Mouse (Mus musculus) MEL (cell line): ENCODE measurements around the gene Miga2.

Experiments used
- POLR2A ChIP-seq, 2 experiments: IDR thresholded peaks; 2 replicates each; pipeline ENCODE4 v1.6.1; 2011 to 2012; ENCODE audit warnings: low read length in 2 of 2, mild to moderate bottlenecking in 2 of 2, control low read depth in 1 of 2, improper control_type of control experiment in 1 of 2, low read depth in 1 of 2, moderate library complexity in 1 of 2; ENCODE audit not compliant: control insufficient read depth in 1 of 2, insufficient read depth in 1 of 2, poor library complexity in 1 of 2
- POLR2AphosphoS2 ChIP-seq: IDR thresholded peaks from 2 replicates; pipeline ENCODE4 v1.6.1; 2011; ENCODE audit warnings: low read length, improper control_type of control experiment
- RAD21 ChIP-seq: IDR thresholded peaks from 2 replicates; pipeline ENCODE4 v1.6.1; 2011; ENCODE audit warnings: mild to moderate bottlenecking, low read depth, low read length, improper control_type of control experiment

DNA sequence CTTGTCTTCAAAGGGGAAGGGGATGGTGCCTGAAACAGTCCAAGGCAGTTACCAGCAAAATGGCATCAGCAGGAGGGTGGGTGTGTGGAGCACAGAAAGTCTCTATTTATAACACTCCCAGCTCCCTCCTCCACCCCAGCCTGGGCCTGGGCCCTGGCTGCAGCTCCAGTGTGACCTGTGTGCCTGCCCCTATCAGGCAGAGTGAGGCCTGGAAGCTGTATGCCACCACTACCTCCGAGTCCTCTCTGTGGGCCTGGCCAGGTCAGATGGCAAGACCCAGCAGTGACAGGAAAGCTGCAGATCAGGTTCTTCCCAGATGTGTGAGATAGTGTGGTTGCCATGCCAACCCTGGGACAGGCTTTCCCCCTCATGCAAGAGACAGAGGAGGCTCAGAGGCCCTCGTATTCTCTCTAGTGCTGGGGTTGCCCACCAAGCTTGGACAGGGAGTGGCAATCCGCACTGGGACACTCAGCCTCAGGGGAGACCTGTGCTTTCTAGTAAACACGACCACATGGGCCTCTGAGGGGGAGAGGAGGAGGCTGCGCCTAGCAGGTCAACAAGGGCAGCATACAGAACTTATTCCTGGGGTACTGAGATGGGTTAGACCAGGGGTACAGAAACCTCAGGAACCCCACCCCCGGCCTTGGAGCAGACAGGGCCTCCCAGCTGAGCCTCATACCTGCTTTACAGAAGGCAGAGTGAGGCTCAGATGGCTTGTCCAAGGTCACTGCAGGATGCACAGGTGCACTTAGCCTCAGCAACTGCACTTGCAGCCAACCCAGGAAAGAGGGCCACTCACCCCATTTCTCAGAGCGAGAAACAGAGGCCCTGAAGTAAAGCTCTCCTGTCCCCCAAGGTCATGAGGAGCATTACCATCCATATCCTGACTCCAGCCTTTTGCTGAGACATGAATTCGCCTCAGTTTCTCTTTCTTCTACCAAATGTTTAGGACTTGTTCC is 6.2 kb upstream of the Miga2 start:
- TF ChIP-seq RAD21 (no peak), POLR2AphosphoS2 (no peak), POLR2A (IDR thresholded peaks at IDR 0.05; ENCODE audit: control insufficient read depth in 1 of 2, insufficient read depth in 1 of 2, low read depth in 1 of 2, low read length in 2 of 2, poor library complexity in 1 of 2) (no peak)
